Mouse (Mus musculus) hindbrain, embryonic 14.5 days (tissue): ENCODE data around the gene Mif. TPM values are rescaled to one million over a fixed set of nuclear protein-coding genes. Genes with fewer than 3 reads are reported as not detected.
"Not testable (repeated sequence)": the region's sequence is repeated elsewhere in the genome, so short reads cannot be mapped to it uniquely, and the experiment has no call there.

Experiments used
- ATAC-seq: fragments of 200-750 bp; cut with Nextera tagmentation; 2 replicates; pipeline ENCODE4 v1.8.0; 2017; ENCODE audit warnings: moderate number of reproducible peaks, mild to moderate bottlenecking, moderate TSS enrichment, moderate library complexity; ENCODE audit not compliant: low FRiP score
- DNase-seq: peaks from one replicate; pipeline ENCODE4 v3.0.0-alpha.2; 2015; ENCODE audit warnings: low spot score
- H3K27ac ChIP-seq: fragments of 300-500 bp; sonication (generic); 2 replicates; pipeline ENCODE4 v1.5.1; 2014; ENCODE audit warnings: mild to moderate bottlenecking, moderate library complexity
- H3K27me3 ChIP-seq: fragments of 300-500 bp; sonication (generic); 2 replicates; pipeline ENCODE4 v1.6.1; 2014; ENCODE audit warnings: mild to moderate bottlenecking, low read length, mixed read lengths; ENCODE audit not compliant: control insufficient read depth, insufficient read depth
- H3K36me3 ChIP-seq: fragments of 300-500 bp; sonication (generic); replicated peaks from 2 replicates; pipeline ENCODE4 v1.6.1; 2014; ENCODE audit not compliant: control insufficient read depth, insufficient read depth
- H3K4me1 ChIP-seq: fragments of 300-500 bp; sonication (generic); replicated peaks from 2 replicates; pipeline ENCODE4 v1.6.1; 2014; ENCODE audit warnings: antibody characterized with exemption, low read length, mixed read lengths; ENCODE audit not compliant: control insufficient read depth, insufficient read depth
- H3K4me2 ChIP-seq: fragments of 300-500 bp; sonication (generic); replicated peaks from 2 replicates; pipeline ENCODE4 v1.6.1; 2014; ENCODE audit warnings: mild to moderate bottlenecking, moderate library complexity
- H3K4me3 ChIP-seq: fragments of 300-500 bp; sonication (generic); replicated peaks from 2 replicates; pipeline ENCODE4 v1.5.1; 2014; ENCODE audit warnings: mild to moderate bottlenecking, low read length
- H3K9ac ChIP-seq: fragments of 300-500 bp; sonication (generic); 2 replicates; pipeline ENCODE4 v1.6.1; 2014
- H3K9me3 ChIP-seq: fragments of 300-500 bp; sonication (generic); 2 replicates; pipeline ENCODE4 v1.6.1; 2016; ENCODE audit warnings: low read length; ENCODE audit not compliant: control insufficient read depth
- WGBS: fragments of 180-500 bp; shearing (Covaris S2); extraction: QIAGEN DNeasy Blood & Tissue Kit; methylation state at CpG from one replicate; pipeline ENCODE4 v1.1.7; 2014; 5-methylcytosine and 5-hydroxymethylcytosine counted together
- polyA plus RNA-seq: library from polyadenylated mRNA; unstranded; fragments of >200 nt; fragmentation: Nextera tagmentation; extraction: Ambion mirVana; gene quantifications from 2 replicates; pipeline ENCODE4 v1.2.1, GENCODE M21; 2014

Gene Mif
- polyA plus RNA-seq: 1,642 and 1,896 TPM in 2 replicates

GRCm38 (mm10) chr10:75859786-75860470 is at the start of gene Mif:
Gene Mif, minus strand, starts transcription at chr10:75860240.
- Histone ChIP-seq H3K4me2 (peak within 1 kb of the TSS; percentile 68), H3K4me3 (peak within 1 kb of the TSS; percentile 70), H3K9ac (peak within 1 kb of the TSS; percentile 90), H3K4me1 (peaks cover 21% of the 10 kb centered on the region), H3K27ac (peak within 1 kb of the TSS; percentile 97), H3K36me3 (peaks cover 16% of the 10 kb centered on the region)
- 2% methylated on average over 35 of the region's 46 CpGs for WGBS
- ATAC-seq (peak; percentile 96), DNase-seq (peak; percentile 96)
- H3K27me3 ChIP-seq, H3K9me3 ChIP-seq: not testable (repeated sequence)

- no peak for DNase-seq
Measured at GRCm38 (mm10) chr10:75906882-75907281, 46.8 kb upstream of the Mif start.

GRCm38 (mm10) chr10:75904391-75904790 is 44.4 kb upstream of the Mif start:
- no peak overlapping the region for H3K4me3 ChIP-seq
- no peak overlapping the region for H3K9ac ChIP-seq
- H3K27me3 ChIP-seq: no peaks in the 10 kb centered on the region
- 88% methylated on average over 5 of the region's 5 CpGs for WGBS
- ATAC-seq: no peak
- no peak overlapping the region for H3K27ac ChIP-seq
- no peaks in the 10 kb centered on the region for H3K9me3 ChIP-seq
- no peak for DNase-seq
- no peak overlapping the region for H3K4me2 ChIP-seq
- peaks cover 98% of the 10 kb centered on the region for H3K36me3 ChIP-seq
- no peaks in the 10 kb centered on the region for H3K4me1 ChIP-seq

More at GRCm38 (mm10) chr10:75906882-75907281, 46.8 kb upstream of the Mif start:
- Histone ChIP-seq H3K4me3 (no peak overlapping the region), H3K9me3 (no peaks in the 10 kb centered on the region), H3K27me3 (no peaks in the 10 kb centered on the region), H3K27ac (no peak overlapping the region), H3K36me3 (peaks cover 97% of the 10 kb centered on the region), H3K4me2 (no peak overlapping the region), H3K4me1 (no peaks in the 10 kb centered on the region), H3K9ac (no peak overlapping the region)
- WGBS: 96% methylated on average over 4 of the region's 4 CpGs
- ATAC-seq: no peak

- Histone ChIP-seq H3K9ac (no peak overlapping the region), H3K36me3 (peaks cover 95% of the 10 kb centered on the region), H3K4me2 (no peak overlapping the region), H3K4me3 (no peak overlapping the region), H3K27ac (no peak overlapping the region), H3K9me3 (no peaks in the 10 kb centered on the region), H3K27me3 (no peaks in the 10 kb centered on the region), H3K4me1 (no peaks in the 10 kb centered on the region)
- WGBS: 84% methylated on average over 3 of the region's 3 CpGs
- ATAC-seq (0 out of 2 replicates have a peak, but pooled peaks have one; percentile 21), DNase-seq (no peak)
Measured at GRCm38 (mm10) chr10:75898846-75899245, 38.8 kb upstream of the Mif start.

- Histone ChIP-seq H3K4me3 (no peak overlapping the region), H3K27ac (no peak overlapping the region), H3K4me2 (no peak overlapping the region), H3K9me3 (no peaks in the 10 kb centered on the region), H3K4me1 (peaks cover 5% of the 10 kb centered on the region; the same call in 1 of the 2 replicates), H3K36me3 (peaks cover 88% of the 10 kb centered on the region), H3K27me3 (no peaks in the 10 kb centered on the region), H3K9ac (no peak overlapping the region)
- no peak for ATAC-seq
- no peak for DNase-seq
- WGBS: 80% methylated on average over 6 of the region's 6 CpGs
Measured at GRCm38 (mm10) chr10:75898039-75898564, 38.1 kb upstream of the Mif start.

GRCm38 (mm10) chr10:75897373-75897772 is 37.3 kb upstream of the Mif start:
- H3K4me2 ChIP-seq: no peak overlapping the region
- no peak overlapping the region for H3K27ac ChIP-seq
- 31% methylated on average over 6 of the region's 6 CpGs for WGBS
- ATAC-seq (no peak), DNase-seq (peak; percentile 71)
- H3K27me3 ChIP-seq: no peaks in the 10 kb centered on the region
- H3K36me3 ChIP-seq: peaks cover 80% of the 10 kb centered on the region
- no peak overlapping the region for H3K9ac ChIP-seq
- H3K4me3 ChIP-seq: no peak overlapping the region
- no peaks in the 10 kb centered on the region for H3K9me3 ChIP-seq
- H3K4me1 ChIP-seq: peaks cover 5% of the 10 kb centered on the region; the same call in 1 of the 2 replicates

GRCm38 (mm10) chr10:75896208-75896607 is 36.2 kb upstream of the Mif start:
- DNase-seq (no peak), ATAC-seq (no peak)

GRCm38 (mm10) chr10:75895730-75896129 is 35.7 kb upstream of the Mif start:
- peaks cover 64% of the 10 kb centered on the region for H3K36me3 ChIP-seq

More at GRCm38 (mm10) chr10:75896208-75896607, 36.2 kb upstream of the Mif start:
- Histone ChIP-seq H3K9me3 (no peaks in the 10 kb centered on the region), H3K9ac (no peak overlapping the region), H3K4me3 (no peak overlapping the region), H3K36me3 (peaks cover 69% of the 10 kb centered on the region), H3K4me2 (no peak overlapping the region), H3K27ac (no peak overlapping the region), H3K27me3 (no peaks in the 10 kb centered on the region), H3K4me1 (peaks cover 5% of the 10 kb centered on the region; the same call in 1 of the 2 replicates)
- 100% methylated on average over 1 of the region's 1 CpGs for WGBS

GRCm38 (mm10) chr10:75894601-75895000 is 34.6 kb upstream of the Mif start:
- 86% methylated on average over 6 of the region's 6 CpGs for WGBS
- H3K4me2 ChIP-seq: no peak overlapping the region
- DNase-seq: no peak
- no peak overlapping the region for H3K27ac ChIP-seq
- no peak overlapping the region for H3K4me3 ChIP-seq
- peaks cover 53% of the 10 kb centered on the region for H3K36me3 ChIP-seq
- no peaks in the 10 kb centered on the region for H3K27me3 ChIP-seq
- H3K9me3 ChIP-seq: no peaks in the 10 kb centered on the region
- peaks cover 5% of the 10 kb centered on the region; the same call in 1 of the 2 replicates for H3K4me1 ChIP-seq
- ATAC-seq: no peak
- no peak overlapping the region for H3K9ac ChIP-seq

More at GRCm38 (mm10) chr10:75895730-75896129, 35.7 kb upstream of the Mif start:
- H3K4me1 ChIP-seq: peaks cover 5% of the 10 kb centered on the region; the same call in 1 of the 2 replicates
- H3K27me3 ChIP-seq: no peaks in the 10 kb centered on the region
- H3K4me2 ChIP-seq: no peak overlapping the region
- DNase-seq (no peak), ATAC-seq (no peak)
- no peak overlapping the region for H3K4me3 ChIP-seq
- H3K9ac ChIP-seq: no peak overlapping the region
- WGBS: 96% methylated on average over 5 of the region's 5 CpGs
- H3K27ac ChIP-seq: no peak overlapping the region
- no peaks in the 10 kb centered on the region for H3K9me3 ChIP-seq
